ENCODE assay signal across 8 mouse cellular contexts in genomic region chr2:158028354-158028863, GRCm38 (mm10). TPM values are rescaled to one million over a fixed set of nuclear protein-coding genes. Genes with fewer than 3 reads are reported as not detected.
DNase-seq lines count a peak whose midpoint lies in the region; ATAC-seq and TF ChIP-seq lines count a peak whose summit lies in the region.

Gene Tti1 (minus strand): TSS chr2:158028433.
Gene Rprd1b (plus strand): TSS chr2:158028497.

- peak within 1 kb of the TSS; percentile 96 for H3K4me3 ChIP-seq in forebrain, embryonic 10.5 days
- peak within 1 kb of the TSS; percentile 79 for H3K4me3 ChIP-seq in heart, embryonic 15.5 days
- H3K4me3 ChIP-seq in liver, embryonic 14.5 days (ENCODE audit: insufficient read depth in 1 of 2, low read depth in 2 of 2, low read length in 2 of 2): peak within 1 kb of the TSS; percentile 75 to 93
- H3K4me3 ChIP-seq in neural tube, embryonic 11.5 days (ENCODE audit: low read depth, low read length): peak within 1 kb of the TSS; percentile 79
- peak within 1 kb of the TSS; percentile 81 for H3K4me3 ChIP-seq in stomach, postnatal 0 days (ENCODE audit: low read depth, low read length)

- no peaks in the 10 kb centered on the region for H3K27me3 ChIP-seq in forebrain, embryonic 10.5 days (ENCODE audit: poor library complexity, severe bottlenecking)
- no peaks in the 10 kb centered on the region for H3K27me3 ChIP-seq in heart, embryonic 15.5 days
- no peaks in the 10 kb centered on the region for H3K27me3 ChIP-seq in liver, embryonic 14.5 days (ENCODE audit: control insufficient read depth, insufficient read depth, low read length)
- no peaks in the 10 kb centered on the region for H3K27me3 ChIP-seq in neural tube, embryonic 11.5 days (ENCODE audit: control insufficient read depth, insufficient read depth, low read length)
- H3K27me3 ChIP-seq in stomach, postnatal 0 days (ENCODE audit: control insufficient read depth, insufficient read depth, low read length): no peaks in the 10 kb centered on the region

- H3K4me1 ChIP-seq in forebrain, embryonic 10.5 days: peaks cover 39% of the 10 kb centered on the region
- H3K4me1 ChIP-seq in heart, embryonic 15.5 days (replicated peaks): peaks cover 37% of the 10 kb centered on the region
- peaks cover 28 to 29% of the 10 kb centered on the region in 2 experiments for H3K4me1 ChIP-seq in liver, embryonic 14.5 days (replicated peaks; ENCODE audit: control insufficient read depth in 2 of 2, insufficient read depth in 2 of 2, low read length in 1 of 2)
- peaks cover 21% of the 10 kb centered on the region for H3K4me1 ChIP-seq in neural tube, embryonic 11.5 days (ENCODE audit: control insufficient read depth, insufficient read depth, low read length)
- H3K4me1 ChIP-seq in stomach, postnatal 0 days (replicated peaks; ENCODE audit: control insufficient read depth, insufficient read depth): peaks cover 3% of the 10 kb centered on the region; the same call in 1 of the 2 replicates

- H3K36me3 ChIP-seq in forebrain, embryonic 10.5 days (replicated peaks): peaks cover 24% of the 10 kb centered on the region
- H3K36me3 ChIP-seq in heart, embryonic 15.5 days: no peaks in the 10 kb centered on the region
- H3K36me3 ChIP-seq in liver, embryonic 14.5 days (replicated peaks; ENCODE audit: control insufficient read depth, insufficient read depth, low read depth): peaks cover 5% of the 10 kb centered on the region
- no peaks in the 10 kb centered on the region for H3K36me3 ChIP-seq in neural tube, embryonic 11.5 days (ENCODE audit: control insufficient read depth, insufficient read depth, low read length)
- no peaks in the 10 kb centered on the region for H3K36me3 ChIP-seq in stomach, postnatal 0 days (ENCODE audit: control insufficient read depth, insufficient read depth, low read length)

- DNase-seq in c-Kit-negative CD71-positive TER-119-positive erythroid progenitor cells, embryonic 14.5 days (ENCODE audit: low read depth, low spot score): peak; percentile 92
- peak; percentile 96 for DNase-seq in forebrain, embryonic 10.5 days (ENCODE audit: extremely low spot score, low spot score)
- peak; percentile 93 to 95 for DNase-seq in kidney, postnatal 25 days
- peak; percentile 86 to 90 (median 90) for DNase-seq in liver, embryonic 14.5 days (ENCODE audit: low read depth in 3 of 3, low spot score in 3 of 3)
- DNase-seq in neural tube, embryonic 11.5 days (ENCODE audit: low spot score): peak; percentile 96
- peak; percentile 95 for DNase-seq in stomach, postnatal 0 days (ENCODE audit: low spot score)

- peak; percentile 94 for ATAC-seq in CD4-positive, CD25-positive, alpha-beta regulatory T cell, adult 4 months
- peak; percentile 92 for ATAC-seq in heart, embryonic 15.5 days (replicated peaks; ENCODE audit: insufficient number of reproducible peaks, insufficient read depth, low FRiP score, low read depth)
- peak; percentile 92 for ATAC-seq in liver, embryonic 14.5 days (ENCODE audit: insufficient read depth)
- peak; percentile 92 for ATAC-seq in neural tube, embryonic 11.5 days (ENCODE audit: insufficient read depth, low FRiP score, low TSS enrichment)
- peak; percentile 95 for ATAC-seq in stomach, postnatal 0 days (ENCODE audit: low FRiP score, low TSS enrichment)

- H3K9ac ChIP-seq in heart, embryonic 15.5 days: peak within 1 kb of the TSS; percentile 81
- H3K9ac ChIP-seq in liver, embryonic 14.5 days (replicated peaks): peak within 1 kb of the TSS; percentile 95
- peak within 1 kb of the TSS; percentile 85 for H3K9ac ChIP-seq in neural tube, embryonic 11.5 days (ENCODE audit: low read length)
- H3K9ac ChIP-seq in stomach, postnatal 0 days (ENCODE audit: low read length): peak within 1 kb of the TSS; percentile 93

- WGBS in forebrain, embryonic 10.5 days: under 1% methylated on average over 52 of the region's 52 CpGs
- WGBS in heart, embryonic 15.5 days: under 1% methylated on average over 52 of the region's 52 CpGs
- under 1% methylated on average over 52 of the region's 52 CpGs for WGBS in liver, embryonic 14.5 days (ENCODE audit: insufficient replicate concordance)
- WGBS in neural tube, embryonic 11.5 days: 0% methylated on average over 51 of the region's 52 CpGs
- WGBS in stomach, postnatal 0 days: under 1% methylated on average over 52 of the region's 52 CpGs

- no peak for TF ChIP-seq CTCF in liver, embryonic 14.5 days (IDR thresholded peaks at IDR 0.05; ENCODE audit: low read depth)
- TF ChIP-seq CTCF in stomach, postnatal 0 days (IDR thresholded peaks at IDR 0.05; ENCODE audit: low read depth): no peak

- no peak; the same call in 1 of the 2 replicates for TF ChIP-seq EP300 in liver, embryonic 14.5 days (IDR thresholded peaks at IDR 0.05; ENCODE audit: low read depth)
- peak; percentile 76 for TF ChIP-seq EP300 in stomach, postnatal 0 days (optimal IDR thresholded peaks at IDR 0.05)

- no peaks in the 10 kb centered on the region for H3K9me3 ChIP-seq in forebrain, embryonic 10.5 days
- H3K9me3 ChIP-seq in heart, embryonic 15.5 days (replicated peaks): no peaks in the 10 kb centered on the region
- no peaks in the 10 kb centered on the region for H3K9me3 ChIP-seq in liver, embryonic 14.5 days (ENCODE audit: control insufficient read depth, low read length)
- H3K9me3 ChIP-seq in neural tube, embryonic 11.5 days (ENCODE audit: control insufficient read depth, low read length): no peaks in the 10 kb centered on the region
- H3K9me3 ChIP-seq in stomach, postnatal 0 days (ENCODE audit: control insufficient read depth, low read length): no peaks in the 10 kb centered on the region

- H3K27ac ChIP-seq in forebrain, embryonic 10.5 days: peak within 1 kb of the TSS; percentile 99
- peak within 1 kb of the TSS; percentile 93 for H3K27ac ChIP-seq in heart, embryonic 15.5 days
- H3K27ac ChIP-seq in liver, embryonic 14.5 days: peak within 1 kb of the TSS; percentile 69
- peak within 1 kb of the TSS; percentile 74 for H3K27ac ChIP-seq in neural tube, embryonic 11.5 days (ENCODE audit: low read depth, low read length)
- H3K27ac ChIP-seq in stomach, postnatal 0 days (replicated peaks): peak within 1 kb of the TSS; percentile 95

- H3K4me2 ChIP-seq in heart, embryonic 15.5 days: peak within 1 kb of the TSS; percentile 75
- H3K4me2 ChIP-seq in liver, embryonic 14.5 days (ENCODE audit: low read depth): peak within 1 kb of the TSS; percentile 87
- H3K4me2 ChIP-seq in neural tube, embryonic 11.5 days (ENCODE audit: low read depth): peak within 1 kb of the TSS; percentile 77
- peak within 1 kb of the TSS; percentile 70 for H3K4me2 ChIP-seq in stomach, postnatal 0 days (replicated peaks; ENCODE audit: low read depth)

RNA-seq across cellular contexts. Expression of gene Tti1, which starts in this region (rescaled TPM):
- 10 to 100 TPM; 23.4 to 37.0 TPM for polyA plus RNA-seq in CD4-positive, CD25-positive, alpha-beta regulatory T cell, adult 4 months (2017; shearing (Covaris generic))
- polyA plus RNA-seq in forebrain, embryonic 10.5 days (2016; fragmentation: Nextera tagmentation; extraction: Ambion mirVana): 44.4 and 44.7 TPM in 2 replicates
- 22.0 and 23.5 TPM in 2 replicates for polyA plus RNA-seq in heart, embryonic 15.5 days (2015; fragmentation: Nextera tagmentation; extraction: Ambion mirVana)
- polyA plus RNA-seq in liver, embryonic 14.5 days (2012; rRNA removed): 9.3 and 11.1 TPM in 2 replicates
- 11.3 and 12.4 TPM in 2 replicates for polyA plus RNA-seq in liver, embryonic 14.5 days (2014; fragmentation: Nextera tagmentation; extraction: Ambion mirVana)
- polyA plus RNA-seq in neural tube, embryonic 11.5 days (2014; fragmentation: Nextera tagmentation; extraction: Ambion mirVana): 25.6 and 28.7 TPM in 2 replicates
- 7.0 and 7.7 TPM in 2 replicates for polyA plus RNA-seq in stomach, postnatal 0 days (2015; fragmentation: Nextera tagmentation; extraction: Ambion mirVana)

RNA-seq across cellular contexts. Expression of gene Rprd1b, which starts in this region (rescaled TPM):
- polyA plus RNA-seq in CD4-positive, CD25-positive, alpha-beta regulatory T cell, adult 4 months (2017; shearing (Covaris generic)): 10 to 100 TPM; 23.2 to 24.7 TPM
- 58.1 and 59.3 TPM in 2 replicates for polyA plus RNA-seq in forebrain, embryonic 10.5 days (2016; fragmentation: Nextera tagmentation; extraction: Ambion mirVana)
- 26.5 and 28.6 TPM in 2 replicates for polyA plus RNA-seq in heart, embryonic 15.5 days (2015; fragmentation: Nextera tagmentation; extraction: Ambion mirVana)
- polyA plus RNA-seq in liver, embryonic 14.5 days (2012; rRNA removed): 12.1 and 14.1 TPM in 2 replicates
- polyA plus RNA-seq in liver, embryonic 14.5 days (2014; fragmentation: Nextera tagmentation; extraction: Ambion mirVana): 21.6 and 24.8 TPM in 2 replicates
- 56.9 and 58.8 TPM in 2 replicates for polyA plus RNA-seq in neural tube, embryonic 11.5 days (2014; fragmentation: Nextera tagmentation; extraction: Ambion mirVana)
- 20.3 and 20.8 TPM in 2 replicates for polyA plus RNA-seq in stomach, postnatal 0 days (2015; fragmentation: Nextera tagmentation; extraction: Ambion mirVana)

Comparison
In these comparisons a context has a peak if more than half of its experiments do, and no peak if none do; other contexts are left out.
1. Peak in every context shown above with its lines: DNase-seq, ATAC-seq, H3K4me3 ChIP-seq and H3K27ac ChIP-seq.